ENCODE assay signal across 10 mouse cellular contexts in genomic region chr4:46029552-46029951, GRCm38 (mm10). TPM values are rescaled to one million over a fixed set of nuclear protein-coding genes. Genes with fewer than 3 reads are reported as not detected.
DNase-seq lines count a peak whose midpoint lies in the region; ATAC-seq and TF ChIP-seq lines count a peak whose summit lies in the region.
"Had no signal": no experiment of that assay in that cellular context is flagged by ENCODE, and none has a peak within 500 bp of the region (broad histone marks: within the 10 kb centered on the region; RNA-seq: fewer than 3 reads in every experiment).

No protein-coding gene starts in this region.

- TF ChIP-seq EP300 in lung, postnatal 0 days (IDR thresholded peaks at IDR 0.05): no peak

- no peaks in the 10 kb centered on the region for H3K9me3 ChIP-seq in lung, postnatal 0 days (ENCODE audit: low read length)
- H3K9me3 ChIP-seq: embryonic facial prominence, embryonic 12.5 days; limb, embryonic 12.5 days had no signal

- no peaks in the 10 kb centered on the region for H3K4me1 ChIP-seq in cerebellum, adult 2 months (ENCODE audit: control insufficient read depth, insufficient read depth, low read length)
- H3K4me1 ChIP-seq in lung, postnatal 0 days (ENCODE audit: insufficient read depth, low read depth, low read length): no peaks in the 10 kb centered on the region
- H3K4me1 ChIP-seq: embryonic facial prominence, embryonic 12.5 days; limb, embryonic 12.5 days had no signal

- WGBS in cerebellum, adult 2 months: 57% methylated on average over 9 of the region's 9 CpGs
- 52% methylated on average over 9 of the region's 9 CpGs for WGBS in lung, postnatal 0 days

- H3K4me2 ChIP-seq in lung, postnatal 0 days (replicated peaks; ENCODE audit: low read depth, low read length): no peak overlapping the region
- H3K4me2 ChIP-seq: embryonic facial prominence, embryonic 12.5 days; limb, embryonic 12.5 days had no signal

- H3K9ac ChIP-seq in lung, postnatal 0 days (replicated peaks; ENCODE audit: low read depth): no peak overlapping the region
- H3K9ac ChIP-seq: embryonic facial prominence, embryonic 12.5 days; limb, embryonic 12.5 days had no signal

- H3K4me3 ChIP-seq in cerebellum, adult 2 months (replicated peaks; ENCODE audit: insufficient read depth, low read depth, low read length): no peak overlapping the region
- no peak overlapping the region for H3K4me3 ChIP-seq in layer of hippocampus, adult 2 months
- no peak overlapping the region for H3K4me3 ChIP-seq in lung, postnatal 0 days (ENCODE audit: low read depth, low read length)
- H3K4me3 ChIP-seq: embryonic facial prominence, embryonic 12.5 days; limb, embryonic 12.5 days had no signal

- H3K36me3 ChIP-seq in lung, postnatal 0 days (ENCODE audit: insufficient read depth, low read length): no peaks in the 10 kb centered on the region
- H3K36me3 ChIP-seq: embryonic facial prominence, embryonic 12.5 days; limb, embryonic 12.5 days had no signal

- TF ChIP-seq CTCF in cerebellum, adult 2 months (IDR thresholded peaks at IDR 0.05; ENCODE audit: borderline replicate concordance, insufficient read depth, low read depth, low read length): peak; percentile 53
- peak; percentile 65 for TF ChIP-seq CTCF in layer of hippocampus, adult 2 months (conservative IDR thresholded peaks at IDR 0.05)
- peak; percentile 78 for TF ChIP-seq CTCF in lung, postnatal 0 days (IDR thresholded peaks at IDR 0.05)

- TF ChIP-seq POLR2A in cerebellum, adult 2 months (IDR thresholded peaks at IDR 0.05; ENCODE audit: borderline replicate concordance, insufficient read depth, low read length): no peak

- no peaks in the 10 kb centered on the region for H3K27me3 ChIP-seq in cerebellum, adult 2 months (ENCODE audit: control insufficient read depth, insufficient read depth, low read length)
- H3K27me3 ChIP-seq in lung, postnatal 0 days (replicated peaks; ENCODE audit: insufficient read depth, low read length): no peaks in the 10 kb centered on the region
- H3K27me3 ChIP-seq: embryonic facial prominence, embryonic 12.5 days had no signal

- no peak overlapping the region for H3K27ac ChIP-seq in cerebellum, adult 2 months (ENCODE audit: insufficient read depth, low read length)
- H3K27ac ChIP-seq in layer of hippocampus, adult 2 months: no peak overlapping the region
- no peak overlapping the region for H3K27ac ChIP-seq in lung, postnatal 0 days (ENCODE audit: low read length)
- H3K27ac ChIP-seq: embryonic facial prominence, embryonic 12.5 days; limb, embryonic 12.5 days had no signal

- peak in 1 of 2 experiments; percentile 34 for DNase-seq in cerebellum, adult 2 months
- DNase-seq in cerebellum, adult 11 months: no peak
- no peak for DNase-seq in layer of hippocampus, adult 2 months (ENCODE audit: low spot score in 2 of 2)
- no peak for DNase-seq in layer of hippocampus, adult 11-12 months (ENCODE audit: low spot score)
- peak; percentile 81 for DNase-seq in embryo, embryonic 10 days (ENCODE audit: low spot score)
- peak; percentile 66 for DNase-seq in lung, postnatal 0 days (ENCODE audit: low spot score)
- DNase-seq in spleen, postnatal 14 days (ENCODE audit: low spot score in 2 of 2): no peak
- DNase-seq in yolk sac, embryonic 10.5 days (ENCODE audit: low spot score): no peak

- peak; percentile 44 for ATAC-seq in lung, postnatal 0 days

RNA-seq across cellular contexts. Expression of gene Tmod1, which starts 9.2 kb away (rescaled TPM):
- 55.4 and 55.7 TPM in 2 replicates for polyA plus RNA-seq in cerebellum, adult 2 months (2012; rRNA removed)
- 10 to 100 TPM; 21.5 to 25.9 TPM for total RNA-seq in layer of hippocampus, adult 2 months (2021)
- polyA plus RNA-seq in lung, postnatal 0 days (2015; fragmentation: Nextera tagmentation; extraction: Ambion mirVana): 14.3 and 15.0 TPM in 2 replicates

Comparison
In these comparisons a context has a peak if more than half of its experiments do, and no peak if none do; other contexts are left out.
1. DNase-seq: peak in embryo, embryonic 10 days (single experiment) and lung, postnatal 0 days (single experiment); none in cerebellum, adult 11 months (single experiment), layer of hippocampus, adult 2 months (0 of 2), layer of hippocampus, adult 11-12 months (single experiment), spleen, postnatal 14 days (0 of 2) and yolk sac, embryonic 10.5 days (single experiment).
2. Peak in every context shown above with its lines, with median percentiles within 50 percentile points of each other: CTCF ChIP-seq.